Mouse (Mus musculus): Measurements from ENCODE around the gene Ugt3a1.
"Not testable (repeated sequence)": the region's sequence is repeated elsewhere in the genome, so short reads cannot be mapped to it uniquely, and the experiment has no call there.

Ugt3a1 gene

GRCm38 (mm10) chr15:9276838-9277295, at the start of gene Ugt3a1:
Gene Ugt3a1, plus strand, starts transcription at chr15:9276888.
- no peak for DNase-seq (ENCODE audit: low read depth, low spot score)

GRCm38 (mm10) chr15:9230917-9231316, 45.8 kb upstream of the Ugt3a1 start:
- not testable (repeated sequence) for DNase-seq (ENCODE audit: low read depth, low spot score)

GRCm38 (mm10) chr15:9246345-9246744, 30.3 kb upstream of the Ugt3a1 start:
- no peak for DNase-seq (ENCODE audit: low read depth, low spot score)

GRCm38 (mm10) chr15:9252891-9253290, 23.8 kb upstream of the Ugt3a1 start:
- no peak for DNase-seq (ENCODE audit: low read depth, low spot score)

GRCm38 (mm10) chr15:9260621-9261020, 16.1 kb upstream of the Ugt3a1 start:
- no peak for DNase-seq (ENCODE audit: low read depth, low spot score)

GRCm38 (mm10) chr15:9271876-9272275, 4.8 kb upstream of the Ugt3a1 start:
- DNase-seq (ENCODE audit: low read depth, low spot score), result no peak

- no peak for DNase-seq (ENCODE audit: low read depth, low spot score)
Measured at GRCm38 (mm10) chr15:9279026-9279425, 2.3 kb downstream of the Ugt3a1 start.

- DNase-seq (ENCODE audit: low read depth, low spot score), result no peak
Measured at GRCm38 (mm10) chr15:9279596-9279995, 2.9 kb downstream of the Ugt3a1 start.

GRCm38 (mm10) chr15:9283165-9283564, 6.5 kb downstream of the Ugt3a1 start:
- no peak for DNase-seq (ENCODE audit: low read depth, low spot score)

GRCm38 (mm10) chr15:9289660-9290059, 13.0 kb downstream of the Ugt3a1 start:
- DNase-seq (ENCODE audit: low read depth, low spot score), result no peak

- DNase-seq (ENCODE audit: low read depth, low spot score), result no peak
Measured at GRCm38 (mm10) chr15:9305978-9306692, 29.4 kb downstream of the Ugt3a1 start.

GRCm38 (mm10) chr15:9334596-9334995, 57.9 kb downstream of the Ugt3a1 start:
- DNase-seq (ENCODE audit: low read depth, low spot score), result no peak

GRCm38 (mm10) chr15:9335341-9335740, 58.7 kb downstream of the Ugt3a1 start, which contains the start of gene Ugt3a2:
Gene Ugt3a2, plus strand, starts transcription at chr15:9335550.
- no peak for DNase-seq (ENCODE audit: low read depth, low spot score)

GRCm38 (mm10) chr15:9336616-9337015, 59.9 kb downstream of the Ugt3a1 start:
- DNase-seq (ENCODE audit: low read depth, low spot score), result no peak

GRCm38 (mm10) chr15:9337021-9337420, 60.3 kb downstream of the Ugt3a1 start:
- DNase-seq (ENCODE audit: low read depth, low spot score), result no peak

- DNase-seq (ENCODE audit: low read depth, low spot score), result no peak
Measured at GRCm38 (mm10) chr15:9348739-9349138, 72.1 kb downstream of the Ugt3a1 start.

GRCm38 (mm10) chr15:9362801-9363200, 86.1 kb downstream of the Ugt3a1 start:
- DNase-seq (ENCODE audit: low read depth, low spot score), result no peak
